In genomic region chr4:133011028-133011820, GRCm38 (mm10) we compare ENCODE assay signal across 8 mouse cellular contexts. TPM values are rescaled to one million over a fixed set of nuclear protein-coding genes. Genes with fewer than 3 reads are reported as not detected.
DNase-seq lines count a peak whose midpoint lies in the region; ATAC-seq and TF ChIP-seq lines count a peak whose summit lies in the region.

Gene Ahdc1 (plus strand): TSS chr4:133011260.

- H3K27ac ChIP-seq in bone marrow, adult 2 months (ENCODE audit: control insufficient read depth, insufficient read depth, low read depth, low read length, poor library complexity): peak within 1 kb of the TSS; percentile 46
- H3K27ac ChIP-seq in embryonic facial prominence, embryonic 14.5 days (replicated peaks; ENCODE audit: low read depth, low read length): peak within 1 kb of the TSS; percentile 98
- peak within 1 kb of the TSS; percentile 95 for H3K27ac ChIP-seq in limb, embryonic 13.5 days
- peak within 1 kb of the TSS; percentile 96 for H3K27ac ChIP-seq in midbrain, embryonic 15.5 days

- H3K9ac ChIP-seq in embryonic facial prominence, embryonic 14.5 days (ENCODE audit: low read depth, low read length): peak within 1 kb of the TSS; percentile 99
- peak within 1 kb of the TSS; percentile 99 for H3K9ac ChIP-seq in limb, embryonic 13.5 days
- peak within 1 kb of the TSS; percentile 98 for H3K9ac ChIP-seq in midbrain, embryonic 15.5 days

- H3K4me3 ChIP-seq in bone marrow, adult 2 months (replicated peaks; ENCODE audit: control insufficient read depth, low read depth, low read length): peak within 1 kb of the TSS; percentile 88
- peak within 1 kb of the TSS; percentile 97 for H3K4me3 ChIP-seq in embryonic facial prominence, embryonic 14.5 days (ENCODE audit: low read depth, low read length)
- peak within 1 kb of the TSS; percentile 96 for H3K4me3 ChIP-seq in limb, embryonic 13.5 days
- peak within 1 kb of the TSS; percentile 99 for H3K4me3 ChIP-seq in midbrain, embryonic 15.5 days

- peak within 1 kb of the TSS; percentile 90 for H3K4me2 ChIP-seq in embryonic facial prominence, embryonic 14.5 days (ENCODE audit: low read depth, low read length)
- H3K4me2 ChIP-seq in limb, embryonic 13.5 days (replicated peaks): peak within 1 kb of the TSS; percentile 98
- H3K4me2 ChIP-seq in midbrain, embryonic 15.5 days: peak within 1 kb of the TSS; percentile 98

- peak; percentile 94 for DNase-seq in A20 (ENCODE audit: low read depth, low spot score)
- DNase-seq in embryonic facial prominence, embryonic 14.5 days (ENCODE audit: low spot score): peak; percentile 97
- peak; percentile 89 for DNase-seq in heart, adult 8-10 months (ENCODE audit: low spot score)
- DNase-seq in kidney, adult 9 months: peak; percentile 92
- DNase-seq in spleen, adult 18-20 months: peak; percentile 85 to 94

- H3K36me3 ChIP-seq in embryonic facial prominence, embryonic 14.5 days (ENCODE audit: control insufficient read depth, insufficient read depth, low read length): no peaks in the 10 kb centered on the region
- no peaks in the 10 kb centered on the region for H3K36me3 ChIP-seq in limb, embryonic 13.5 days
- H3K36me3 ChIP-seq in midbrain, embryonic 15.5 days (replicated peaks): no peaks in the 10 kb centered on the region

- H3K4me1 ChIP-seq in bone marrow, adult 2 months (ENCODE audit: control insufficient read depth, insufficient read depth, low read length): no peaks in the 10 kb centered on the region
- H3K4me1 ChIP-seq in embryonic facial prominence, embryonic 14.5 days (ENCODE audit: control insufficient read depth, insufficient read depth, low read length): peaks cover 34% of the 10 kb centered on the region
- peaks cover 51% of the 10 kb centered on the region for H3K4me1 ChIP-seq in limb, embryonic 13.5 days
- peaks cover 40% of the 10 kb centered on the region for H3K4me1 ChIP-seq in midbrain, embryonic 15.5 days

- no peaks in the 10 kb centered on the region for H3K9me3 ChIP-seq in embryonic facial prominence, embryonic 14.5 days (ENCODE audit: control insufficient read depth, low read length)
- no peaks in the 10 kb centered on the region for H3K9me3 ChIP-seq in limb, embryonic 13.5 days
- no peaks in the 10 kb centered on the region for H3K9me3 ChIP-seq in midbrain, embryonic 15.5 days

- WGBS in bone marrow, adult 2 months: 2% methylated on average over 62 of the region's 66 CpGs
- WGBS in embryonic facial prominence, embryonic 14.5 days: under 1% methylated on average over 62 of the region's 66 CpGs
- WGBS in limb, embryonic 13.5 days: under 1% methylated on average over 60 of the region's 66 CpGs
- WGBS in midbrain, embryonic 15.5 days: under 1% methylated on average over 50 of the region's 66 CpGs

- H3K27me3 ChIP-seq in embryonic facial prominence, embryonic 14.5 days (replicated peaks; ENCODE audit: control insufficient read depth, insufficient read depth, low read length): peaks cover 9% of the 10 kb centered on the region; the same call in 1 of the 2 replicates
- H3K27me3 ChIP-seq in limb, embryonic 13.5 days: peaks cover 19% of the 10 kb centered on the region
- H3K27me3 ChIP-seq in midbrain, embryonic 15.5 days (replicated peaks): peaks cover 15% of the 10 kb centered on the region; the same call in 1 of the 2 replicates

- peak; percentile 85 for ATAC-seq in embryonic facial prominence, embryonic 14.5 days (ENCODE audit: low read depth)
- peak; percentile 85 for ATAC-seq in limb, embryonic 13.5 days (ENCODE audit: low FRiP score, low read depth)
- peak; percentile 86 for ATAC-seq in midbrain, embryonic 15.5 days (replicated peaks)

- TF ChIP-seq POLR2A in bone marrow, adult 2 months (IDR thresholded peaks at IDR 0.05; ENCODE audit: borderline replicate concordance, control insufficient read depth, low read depth, low read length): peak; percentile 57; the same call in 1 of the 2 replicates

- no peak for TF ChIP-seq CTCF in bone marrow, adult 2 months (IDR thresholded peaks at IDR 0.05; ENCODE audit: control insufficient read depth, insufficient read depth, low read length)

RNA-seq across cellular contexts. Expression of gene Ahdc1, which starts in this region (rescaled TPM):
- 20.1 and 21.7 TPM in 2 replicates for polyA plus RNA-seq in bone marrow, adult 2 months (2011; ENCODE audit: insufficient read depth, insufficient read length, low replicate concordance, missing spikeins)
- polyA plus RNA-seq in embryonic facial prominence, embryonic 14.5 days (2014; fragmentation: Nextera tagmentation; extraction: Ambion mirVana): 11.0 and 11.7 TPM in 2 replicates
- total RNA-seq in heart, adult 8-10 months (2022): 10 to 100 TPM; 37.5 to 52.5 (median 45.0) TPM
- polyA plus RNA-seq in limb, embryonic 13.5 days (2015; fragmentation: Nextera tagmentation; extraction: Ambion mirVana): 11.3 and 11.5 TPM in 2 replicates
- polyA plus RNA-seq in midbrain, embryonic 15.5 days (2015; fragmentation: Nextera tagmentation; extraction: Ambion mirVana): 13.5 and 14.4 TPM in 2 replicates

Comparison
In these comparisons a context has a peak if more than half of its experiments do, and no peak if none do; other contexts are left out.
1. Peak in every context shown above with its lines: DNase-seq, ATAC-seq, H3K4me3 ChIP-seq and H3K27ac ChIP-seq.
2. H3K27ac ChIP-seq: peak in every context shown above with its lines; median percentile 98 in embryonic facial prominence, embryonic 14.5 days; 96 in midbrain, embryonic 15.5 days; 95 in limb, embryonic 13.5 days; 46 in bone marrow, adult 2 months.